Mouse (Mus musculus) T-helper 1 cell (primary cell): ENCODE measurements around the gene Clca3a1.

Experiments used
- in situ Hi-C: fragments of 300-600 bp; cut with MboI, MseI; formaldehyde crosslinking; loops from one replicate; pipeline ENCODE4 v1.15.1; 2025; ENCODE audit warnings: high pct_unique_total_duplicates

Gene Clca3a1

GRCm38 (mm10) chr3:144681542-144681941 lies 79.2 kb downstream of the Clca3a1 start:
- in situ Hi-C loops, result no loop called here

- in situ Hi-C loops, result no loop called here
Measured at GRCm38 (mm10) chr3:144679701-144680159, 81.0 kb downstream of the Clca3a1 start.
